Mouse (Mus musculus) ES-Bruce4 (cell line): ENCODE data around the gene Gpcpd1. TPM values are rescaled to one million over a fixed set of nuclear protein-coding genes. Genes with fewer than 3 reads are reported as not detected.

ENCODE experiments used
- H3K27ac ChIP-seq: 2 replicates; pipeline ENCODE4 v1.5.1; 2012; ENCODE audit warnings: low read length, inconsistent platforms; ENCODE audit not compliant: insufficient read depth
- H3K27me3 ChIP-seq: 2 replicates; pipeline ENCODE4 v1.6.1; 2012; ENCODE audit warnings: mild to moderate bottlenecking, low read length, inconsistent platforms; ENCODE audit not compliant: control insufficient read depth, poor library complexity, insufficient read depth, severe bottlenecking
- H3K36me3 ChIP-seq: 2 replicates; pipeline ENCODE4 v1.6.1; 2012; ENCODE audit warnings: inconsistent platforms, mild to moderate bottlenecking, low read length, moderate library complexity; ENCODE audit not compliant: control insufficient read depth, poor library complexity, insufficient read depth, severe bottlenecking
- H3K4me1 ChIP-seq: one replicate; pipeline ENCODE4 v1.8.1; 2011; ENCODE audit warnings: low read length; ENCODE audit not compliant: control insufficient read depth, insufficient read depth
- H3K4me3 ChIP-seq: 2 replicates; pipeline ENCODE4 v1.5.1; 2011; ENCODE audit warnings: low read depth, mild to moderate bottlenecking, low read length
- H3K9ac ChIP-seq: 2 replicates; pipeline ENCODE4 v1.6.1; 2012; ENCODE audit warnings: low read depth, mild to moderate bottlenecking, inconsistent platforms; ENCODE audit not compliant: poor library complexity, severe bottlenecking
- H3K9me3 ChIP-seq: replicated peaks from 2 replicates; pipeline ENCODE4 v1.6.1; 2012; ENCODE audit warnings: mild to moderate bottlenecking, low read length, inconsistent platforms; ENCODE audit not compliant: control insufficient read depth, poor library complexity, insufficient read depth, severe bottlenecking
- CTCF ChIP-seq: IDR thresholded peaks from one replicate; pipeline ENCODE4 v1.8.1; 2011; ENCODE audit warnings: low read depth, low read length
- EP300 ChIP-seq: IDR thresholded peaks from 2 replicates; pipeline ENCODE4 v1.6.1; 2011; ENCODE audit warnings: low read depth, low read length; ENCODE audit not compliant: insufficient read depth
- POLR2A ChIP-seq: IDR thresholded peaks from one replicate; pipeline ENCODE4 v1.8.1; 2011; ENCODE audit warnings: low read length; ENCODE audit not compliant: insufficient read depth
- polyA plus RNA-seq: library from polyadenylated mRNA; stranded (reverse); fragments of >200 nt; gene quantifications from 2 replicates; pipeline ENCODE4 v1.2.4, GENCODE M21; 2011; ENCODE audit warnings: low read depth; ENCODE audit not compliant: missing spikeins, insufficient read depth, insufficient read length

The Gpcpd1 gene
- polyA plus RNA-seq, 1 experiment: 11.0 TPM

GRCm38 (mm10) chr2:132575759-132576439 is 11.6 kb downstream of the Gpcpd1 start:
- Histone ChIP-seq H3K36me3 (no peaks in the 10 kb centered on the region), H3K27me3 (no peaks in the 10 kb centered on the region), H3K9me3 (no peaks in the 10 kb centered on the region), H3K4me1 (no peaks in the 10 kb centered on the region), H3K4me3 (no peak overlapping the region), H3K9ac (no peak overlapping the region), H3K27ac (no peak overlapping the region)
- TF ChIP-seq EP300 (no peak), POLR2A (no peak), CTCF (no peak)

GRCm38 (mm10) chr2:132575256-132575655 is 12.3 kb downstream of the Gpcpd1 start:
- Histone ChIP-seq H3K27ac (no peak overlapping the region), H3K4me3 (no peak overlapping the region), H3K36me3 (no peaks in the 10 kb centered on the region), H3K9ac (no peak overlapping the region), H3K9me3 (no peaks in the 10 kb centered on the region), H3K27me3 (no peaks in the 10 kb centered on the region), H3K4me1 (no peaks in the 10 kb centered on the region)
- TF ChIP-seq CTCF (no peak), POLR2A (no peak), EP300 (no peak)

GRCm38 (mm10) chr2:132573280-132573679 is 14.2 kb downstream of the Gpcpd1 start:
- H3K4me3 ChIP-seq: no peak overlapping the region
- no peak for TF ChIP-seq CTCF
- no peak for TF ChIP-seq POLR2A
- TF ChIP-seq EP300: no peak
- no peaks in the 10 kb centered on the region for H3K4me1 ChIP-seq
- H3K27me3 ChIP-seq: no peaks in the 10 kb centered on the region
- H3K36me3 ChIP-seq: no peaks in the 10 kb centered on the region
- H3K9me3 ChIP-seq: no peaks in the 10 kb centered on the region
- H3K9ac ChIP-seq: no peak overlapping the region
- no peak overlapping the region for H3K27ac ChIP-seq

GRCm38 (mm10) chr2:132572651-132573050 is 14.9 kb downstream of the Gpcpd1 start:
- Histone ChIP-seq H3K4me3 (no peak overlapping the region), H3K4me1 (no peaks in the 10 kb centered on the region), H3K36me3 (no peaks in the 10 kb centered on the region), H3K9me3 (no peaks in the 10 kb centered on the region), H3K9ac (no peak overlapping the region), H3K27me3 (no peaks in the 10 kb centered on the region), H3K27ac (no peak overlapping the region)
- TF ChIP-seq EP300 (no peak), POLR2A (no peak)

- no peaks in the 10 kb centered on the region for H3K36me3 ChIP-seq
- no peaks in the 10 kb centered on the region for H3K27me3 ChIP-seq
- no peak overlapping the region for H3K27ac ChIP-seq
- no peaks in the 10 kb centered on the region for H3K9me3 ChIP-seq
- TF ChIP-seq POLR2A (no peak), EP300 (no peak), CTCF (no peak)
- no peak overlapping the region for H3K4me3 ChIP-seq
- no peaks in the 10 kb centered on the region for H3K4me1 ChIP-seq
- H3K9ac ChIP-seq: no peak overlapping the region
These were observed 16.2 kb downstream of the Gpcpd1 start for GRCm38 (mm10) chr2:132571301-132571700.

DNA sequence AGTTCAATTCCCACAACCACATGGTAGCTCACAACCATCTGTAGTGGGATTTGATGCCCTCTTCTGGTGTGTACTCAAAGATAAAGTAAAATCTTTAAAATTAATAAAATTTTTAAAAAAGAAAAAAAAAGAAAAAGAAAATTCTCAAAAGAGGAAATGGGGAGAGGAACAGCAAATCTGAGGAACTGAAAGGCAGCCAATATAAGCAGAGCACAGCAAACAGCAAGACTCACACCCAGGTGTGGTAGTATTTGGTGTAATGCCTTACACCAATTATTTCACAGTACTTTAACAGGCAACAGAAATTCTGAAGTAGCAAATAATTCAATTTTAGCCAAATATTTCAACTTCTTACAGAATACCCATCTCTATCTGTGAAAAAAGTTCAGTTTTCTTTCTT is 16.7 kb downstream of the Gpcpd1 start:
- no peaks in the 10 kb centered on the region for H3K36me3 ChIP-seq
- H3K4me3 ChIP-seq: no peak overlapping the region
- no peak overlapping the region for H3K9ac ChIP-seq
- no peaks in the 10 kb centered on the region for H3K4me1 ChIP-seq
- no peaks in the 10 kb centered on the region for H3K27me3 ChIP-seq
- TF ChIP-seq CTCF: no peak
- TF ChIP-seq EP300: no peak
- no peak for TF ChIP-seq POLR2A
- no peaks in the 10 kb centered on the region for H3K9me3 ChIP-seq
- no peak overlapping the region for H3K27ac ChIP-seq

DNA sequence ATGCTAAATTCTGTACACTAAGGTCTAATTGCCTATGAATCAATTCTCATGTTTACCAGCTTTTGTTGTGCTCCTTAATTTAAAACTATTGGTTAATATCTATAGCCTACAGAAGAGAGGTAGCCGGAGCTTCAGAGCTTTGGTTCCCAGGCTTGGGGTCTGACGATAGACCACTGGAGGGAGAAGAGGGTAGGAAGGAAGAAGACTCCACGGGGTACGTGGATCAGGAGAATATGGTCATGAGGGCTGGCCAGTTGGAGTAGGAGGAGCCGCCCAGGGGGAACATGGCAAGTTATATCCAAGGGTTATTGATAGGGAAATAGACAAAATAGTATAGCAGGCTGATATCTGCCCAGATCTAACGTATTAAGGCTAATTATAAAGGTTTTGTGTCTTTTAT is 17.8 kb downstream of the Gpcpd1 start:
- no peak overlapping the region for H3K27ac ChIP-seq
- no peaks in the 10 kb centered on the region for H3K4me1 ChIP-seq
- no peaks in the 10 kb centered on the region for H3K27me3 ChIP-seq
- TF ChIP-seq CTCF: no peak
- no peak for TF ChIP-seq EP300
- no peak for TF ChIP-seq POLR2A
- H3K9me3 ChIP-seq: no peaks in the 10 kb centered on the region
- no peak overlapping the region for H3K4me3 ChIP-seq
- H3K36me3 ChIP-seq: no peaks in the 10 kb centered on the region
- H3K9ac ChIP-seq: no peak overlapping the region
